Mouse (Mus musculus) neural tube, embryonic 10.5 days (tissue): ENCODE measurements around the gene Mgme1.

Experiments used
- DNase-seq: peaks from one replicate; pipeline ENCODE4 v3.0.0-alpha.2; 2017; ENCODE audit warnings: low spot score; ENCODE audit errors: extremely low spot score

Gene Mgme1

DNA sequence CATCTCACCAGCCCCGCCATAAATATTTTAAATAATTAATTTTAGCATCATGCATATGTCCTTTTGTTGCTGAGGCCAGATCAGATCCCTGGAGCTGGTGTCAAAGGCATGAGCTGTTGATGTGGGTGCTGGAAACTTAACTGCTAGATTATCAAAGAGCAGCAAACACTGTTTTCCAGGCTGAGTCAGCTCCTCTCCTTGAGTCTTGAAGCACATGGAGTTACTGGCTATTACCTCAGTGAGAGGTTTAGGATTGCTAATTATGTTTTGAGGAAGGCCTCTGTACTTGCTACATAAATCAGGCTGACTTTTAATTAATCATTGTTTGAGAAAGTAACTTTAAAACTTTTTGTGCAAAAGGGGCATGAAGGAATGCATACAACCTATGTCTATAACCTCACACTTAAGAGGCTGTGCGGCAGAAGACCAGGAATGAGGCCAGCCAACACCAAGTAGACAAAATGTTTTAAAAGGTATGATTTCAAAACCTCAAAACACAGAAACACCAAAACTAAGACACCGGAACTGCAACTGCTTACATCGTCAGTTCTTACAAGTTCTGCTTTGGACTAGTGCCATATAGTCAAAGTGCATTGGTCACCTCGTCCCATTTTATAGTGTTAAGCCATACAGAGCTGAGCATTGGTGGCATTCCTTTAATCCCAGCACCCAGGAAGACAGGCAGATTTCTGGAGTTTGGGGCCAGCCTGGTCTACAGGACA lies 5.9 kb upstream of the Mgme1 start:
- no peak for DNase-seq

DNA sequence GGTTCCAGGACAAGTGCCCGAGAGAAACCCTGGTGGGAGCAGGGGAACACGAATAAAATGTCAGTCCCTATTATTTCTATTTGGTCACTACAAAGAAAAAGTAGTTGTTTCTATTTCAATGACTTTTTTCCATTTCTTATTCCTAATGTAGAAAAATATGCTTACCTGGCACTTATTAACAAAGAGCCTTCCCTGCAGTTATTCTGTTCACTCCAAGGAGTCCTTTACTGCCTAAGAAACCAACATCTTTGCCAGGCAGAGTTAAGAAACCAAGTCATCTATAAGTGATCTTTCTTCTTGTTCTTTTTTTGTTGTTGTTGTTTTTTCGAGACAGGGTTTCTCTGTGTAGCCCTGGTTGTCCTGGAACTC lies 5.4 kb upstream of the Mgme1 start:
- no peak for DNase-seq

DNA sequence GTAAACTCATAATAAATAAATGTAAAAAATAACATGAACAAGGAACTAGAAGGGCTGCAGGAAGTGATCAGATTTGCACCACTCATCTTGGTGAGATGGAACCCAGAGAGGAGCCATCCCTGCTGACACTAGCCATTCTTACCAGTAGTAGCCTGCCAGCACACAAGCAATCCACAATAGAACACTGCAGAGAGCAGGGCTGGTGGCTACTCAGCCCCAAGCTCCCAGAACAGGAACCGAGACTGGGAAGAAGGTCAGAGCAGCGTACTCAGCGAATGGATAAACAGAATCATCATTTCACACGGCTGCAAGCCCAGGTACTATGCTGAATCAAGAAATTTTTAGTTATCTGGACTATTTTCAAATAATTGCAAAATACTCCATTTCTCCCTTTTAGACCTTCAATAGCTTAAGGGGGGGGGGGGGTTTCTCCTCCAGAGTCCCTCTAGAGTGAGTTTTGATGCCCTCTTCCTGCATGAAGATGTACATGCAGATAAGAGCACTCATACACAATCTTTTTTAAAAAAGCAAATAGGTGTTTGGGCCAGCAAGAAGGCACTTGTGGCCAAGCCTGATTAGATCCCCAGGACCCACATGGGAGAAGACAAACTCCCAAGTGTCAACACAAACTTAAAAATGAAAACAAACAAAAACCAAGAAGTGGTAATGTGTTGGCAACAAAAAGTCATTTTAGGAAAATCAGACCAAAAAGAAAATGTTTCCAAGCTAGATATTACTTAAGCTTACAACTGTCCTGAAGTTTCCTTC lies 4.4 kb upstream of the Mgme1 start:
- DNase-seq, result no peak

DNA sequence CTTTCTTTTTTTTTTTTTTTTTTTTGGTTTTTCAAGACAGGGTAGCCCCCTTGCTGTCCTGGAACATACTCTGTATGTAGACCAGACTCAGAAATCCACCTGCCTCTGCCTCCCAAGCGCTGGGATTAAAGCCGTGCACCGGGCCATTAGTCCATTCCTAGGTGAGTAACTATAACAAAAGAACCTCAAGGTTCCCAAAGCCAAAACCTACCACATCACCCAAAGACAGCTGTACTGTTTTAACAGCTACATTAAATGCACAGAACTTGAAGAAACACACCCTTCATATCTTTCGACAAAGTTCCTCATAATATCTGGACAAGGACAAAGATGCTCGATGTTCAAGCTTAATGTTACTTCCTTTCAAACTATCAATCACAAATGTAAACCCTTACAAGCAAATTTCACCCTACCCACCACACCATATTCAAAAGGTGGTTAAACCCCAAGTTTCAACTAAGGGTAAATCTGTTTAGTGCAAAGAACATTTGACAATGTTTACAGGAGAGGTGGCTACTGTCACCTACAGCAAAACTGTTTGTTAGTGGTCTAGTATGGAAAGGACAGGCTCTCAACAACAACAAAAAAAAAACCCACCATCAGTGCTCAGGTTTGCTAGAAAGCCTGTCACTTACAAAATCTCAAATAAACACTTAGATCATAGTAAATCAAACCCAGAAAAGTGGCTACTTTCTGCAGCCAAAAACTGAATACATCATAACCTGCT lies 3.3 kb upstream of the Mgme1 start:
- no peak for DNase-seq

DNA sequence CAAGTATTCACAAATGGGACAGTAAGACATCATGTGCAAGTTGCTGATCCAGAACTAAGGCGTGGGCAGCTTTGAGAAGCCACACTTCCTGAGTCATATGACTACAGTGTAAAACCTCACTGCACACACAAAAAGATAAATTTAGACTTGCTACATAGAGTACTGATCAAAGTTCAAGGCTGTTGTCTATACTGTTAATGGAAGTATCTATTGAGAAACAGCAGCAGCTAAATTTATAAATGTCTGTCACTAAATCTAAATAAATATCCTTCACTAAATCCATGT lies 2.8 kb upstream of the Mgme1 start:
- DNase-seq, result no peak

DNA sequence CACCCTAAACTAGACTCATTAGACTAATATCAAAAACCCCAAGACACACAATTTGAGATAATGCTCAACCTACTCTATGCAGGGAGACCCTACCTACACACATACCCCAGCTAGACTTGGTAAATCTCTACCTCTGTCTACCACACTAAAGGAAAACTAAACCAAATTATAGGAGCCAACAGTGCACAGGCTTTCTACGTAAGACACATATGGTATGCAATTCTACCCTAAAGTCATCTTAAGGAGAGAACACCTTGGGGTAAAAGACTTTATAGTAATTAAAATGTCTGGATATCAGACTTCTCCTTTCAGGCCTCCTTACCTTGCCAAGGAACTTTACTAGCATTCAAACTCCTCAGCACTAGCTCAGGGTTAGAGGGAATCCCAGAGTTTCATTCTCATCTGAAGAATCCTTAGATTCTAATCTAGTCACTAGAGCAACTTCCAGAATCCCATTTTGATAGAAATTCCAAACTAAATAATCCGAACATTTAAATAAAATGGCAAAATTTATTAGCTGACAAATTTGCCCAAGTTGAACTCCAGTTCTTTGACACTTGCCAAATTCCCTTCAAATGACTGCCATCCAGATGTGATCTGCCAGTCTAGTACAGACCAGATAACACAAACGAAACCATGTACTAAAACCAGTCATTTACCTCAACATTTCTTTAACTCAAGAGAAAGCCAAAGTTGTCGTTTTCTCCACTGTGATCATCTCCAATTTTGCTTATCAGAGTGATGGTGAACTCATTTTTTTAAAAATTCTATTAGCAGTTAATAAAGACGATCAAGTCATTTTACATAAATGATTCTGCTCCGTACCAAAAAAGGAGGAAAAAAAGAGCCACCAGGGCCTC lies 1.8 kb upstream of the Mgme1 start:
- no peak for DNase-seq

DNA sequence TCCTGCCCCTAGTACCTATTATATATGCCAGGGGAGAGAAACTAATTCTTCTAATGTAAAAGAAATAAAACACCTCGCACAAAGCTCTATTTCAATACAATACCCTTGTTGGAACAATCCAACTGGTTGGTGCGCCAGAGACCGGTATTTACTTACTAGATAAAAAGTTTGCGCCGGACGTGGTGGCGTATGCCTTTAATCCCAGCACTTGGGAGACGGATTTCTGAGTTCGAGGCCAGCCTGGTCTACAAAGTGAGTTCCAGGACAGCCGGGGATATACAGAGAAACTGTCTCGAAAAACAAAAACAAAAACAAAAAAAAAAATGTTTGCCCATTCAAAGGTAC lies 1.2 kb upstream of the Mgme1 start:
- DNase-seq, result no peak

DNA sequence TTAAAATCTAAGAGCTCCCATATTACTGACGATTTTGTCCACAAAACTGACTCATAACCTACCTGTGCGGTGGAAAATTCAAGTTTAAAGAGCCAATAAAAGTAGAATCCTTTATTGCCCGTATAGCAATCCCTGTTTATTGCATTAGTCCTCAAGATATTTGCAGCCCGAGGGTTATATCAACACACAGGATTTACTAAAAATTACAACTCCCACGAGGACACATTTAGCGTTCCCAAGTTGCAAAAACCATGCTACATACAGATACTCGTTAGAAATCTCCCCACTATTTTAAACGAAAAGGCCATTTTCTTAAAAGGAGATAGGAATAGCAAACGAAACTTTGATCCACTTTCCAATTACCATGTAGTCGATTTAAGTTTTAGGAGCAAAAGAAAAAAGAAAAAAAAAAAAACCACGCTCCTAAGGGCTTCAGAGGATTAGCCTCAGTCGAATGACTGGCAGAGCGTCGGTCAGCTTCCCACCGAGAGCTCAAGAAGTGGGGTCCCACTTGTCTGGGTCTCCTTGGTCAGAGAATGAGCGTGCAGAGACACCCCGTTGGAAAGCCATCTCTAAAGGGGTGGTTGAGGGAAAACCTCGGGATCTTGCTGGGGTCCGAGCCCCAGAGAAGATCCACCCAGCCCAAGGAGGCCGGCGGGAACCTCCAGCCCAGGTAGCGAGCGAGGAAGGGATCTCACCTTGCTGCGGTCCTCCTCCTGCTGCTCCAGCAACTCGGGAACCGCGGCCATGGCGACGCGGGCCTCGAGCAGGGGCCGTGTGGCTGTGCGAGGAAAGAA lies 586 bp upstream of the Mgme1 start:
- DNase-seq, result no peak

DNA sequence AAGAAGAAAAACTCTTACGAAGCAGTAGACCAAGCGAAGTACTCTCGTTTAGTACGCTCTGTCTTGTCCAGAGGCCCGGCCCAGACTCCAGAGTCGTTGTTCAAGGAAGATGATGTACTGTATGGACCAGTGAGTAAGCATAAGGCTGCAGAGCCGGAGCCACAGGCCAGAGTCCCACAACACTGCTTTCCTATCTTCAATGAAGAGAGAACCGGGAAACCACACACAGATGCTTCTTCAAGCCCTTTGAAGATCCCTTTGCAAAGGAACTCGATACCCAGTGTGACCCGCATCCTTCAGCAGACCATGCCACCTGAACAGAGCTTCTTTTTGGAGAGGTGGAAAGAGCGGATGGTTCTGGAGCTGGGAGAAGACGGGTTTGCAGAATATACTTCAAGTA lies 1.6 kb downstream of the Mgme1 start:
- no peak for DNase-seq

DNA sequence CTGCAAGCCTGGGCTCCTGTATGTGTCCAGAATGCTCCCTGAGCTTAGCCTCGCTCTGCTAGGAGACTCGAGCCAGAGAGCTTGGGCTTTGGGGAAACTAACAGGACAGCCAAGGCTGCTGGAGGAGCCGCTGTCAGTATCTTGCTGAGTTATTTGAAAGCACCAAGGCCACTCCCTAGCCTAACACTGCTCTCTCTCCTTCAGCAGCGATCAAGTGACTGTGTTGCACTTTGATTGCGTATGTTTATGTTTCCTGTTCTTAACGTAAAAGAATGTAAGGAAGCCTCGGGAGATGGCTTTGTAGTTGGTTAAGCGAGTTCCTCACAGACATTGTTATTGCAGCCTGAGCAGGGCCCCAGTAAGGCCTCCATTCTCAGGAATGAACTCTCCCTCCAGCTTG lies 4.3 kb downstream of the Mgme1 start:
- DNase-seq, result no peak

DNA sequence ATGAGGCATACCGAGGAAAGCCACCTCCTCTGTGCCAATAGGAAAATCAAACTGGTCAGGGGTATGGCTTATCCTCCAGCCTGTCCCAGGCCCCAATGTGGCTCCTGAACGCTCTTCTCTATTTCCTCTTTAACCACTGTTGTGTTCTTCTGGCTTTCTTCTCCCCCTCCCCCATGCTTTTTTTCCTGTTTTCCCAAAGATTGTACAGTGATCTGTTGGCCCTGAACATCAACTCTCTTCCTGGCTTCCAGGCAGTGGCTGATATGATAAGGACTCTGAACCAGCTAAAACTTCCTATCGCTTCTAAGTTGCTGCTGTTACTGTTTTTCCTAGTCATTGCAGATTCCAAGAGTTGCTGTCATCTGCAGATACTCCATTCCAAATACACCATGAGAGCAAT lies 6.4 kb downstream of the Mgme1 start:
- no peak for DNase-seq

DNA sequence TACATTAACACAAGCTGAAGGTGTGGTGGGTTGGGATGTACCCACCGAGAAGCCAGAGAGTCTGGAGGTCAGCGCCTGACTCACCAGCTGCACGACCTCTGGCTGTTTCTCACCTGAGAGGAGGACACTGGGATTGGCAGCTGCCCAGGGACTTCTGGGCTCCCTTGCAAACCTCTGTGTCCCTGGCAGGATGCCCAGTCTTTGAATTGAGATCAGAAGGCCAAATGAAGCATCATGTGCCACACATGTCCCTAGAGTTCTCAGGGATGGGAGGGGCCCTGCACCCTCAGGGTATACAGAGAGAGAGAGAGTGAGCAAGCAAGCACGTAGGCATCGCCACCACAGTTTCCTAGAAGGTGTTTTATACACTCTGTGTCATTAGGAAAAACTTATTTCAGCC lies 9.3 kb downstream of the Mgme1 start:
- DNase-seq, result no peak

DNA sequence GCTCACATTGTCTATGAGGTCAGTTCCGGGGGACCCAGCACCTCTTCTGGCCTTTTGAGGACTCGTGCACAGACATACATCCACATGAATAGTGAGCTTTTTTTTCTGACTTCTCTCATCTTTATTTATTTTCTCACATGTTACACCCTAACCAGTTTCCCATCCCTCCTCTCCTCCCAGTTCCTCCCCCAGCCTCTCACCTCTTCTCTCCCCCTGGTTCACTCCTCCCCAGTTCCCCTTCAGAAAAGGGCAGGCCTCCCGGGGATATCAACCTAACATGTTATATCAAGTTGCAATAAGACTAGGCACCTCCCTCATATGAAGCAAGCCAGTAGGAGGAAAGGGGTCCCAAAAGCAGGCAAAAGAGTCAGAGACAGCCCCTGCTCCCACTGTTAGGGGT lies 10.1 kb downstream of the Mgme1 start:
- no peak for DNase-seq

DNA sequence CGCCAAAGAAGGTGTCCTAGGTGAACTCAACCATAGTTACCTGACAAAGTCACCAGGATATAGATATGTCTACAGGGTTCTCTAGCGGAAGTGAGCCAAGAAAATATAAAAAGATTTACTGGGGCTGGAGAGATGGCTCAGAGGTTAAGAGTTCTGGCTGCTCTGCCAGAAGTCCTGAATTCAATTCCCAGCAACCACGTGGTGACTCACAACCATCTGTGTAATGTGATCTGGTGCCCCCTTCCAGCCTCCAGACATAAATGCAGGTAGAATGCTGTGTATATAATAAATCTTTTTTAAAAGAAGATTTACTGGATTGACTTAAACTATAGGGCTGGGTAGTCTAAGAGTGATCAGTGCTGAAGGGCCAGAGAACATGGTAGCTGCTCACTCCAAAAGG lies 11.0 kb downstream of the Mgme1 start:
- DNase-seq, result no peak

DNA sequence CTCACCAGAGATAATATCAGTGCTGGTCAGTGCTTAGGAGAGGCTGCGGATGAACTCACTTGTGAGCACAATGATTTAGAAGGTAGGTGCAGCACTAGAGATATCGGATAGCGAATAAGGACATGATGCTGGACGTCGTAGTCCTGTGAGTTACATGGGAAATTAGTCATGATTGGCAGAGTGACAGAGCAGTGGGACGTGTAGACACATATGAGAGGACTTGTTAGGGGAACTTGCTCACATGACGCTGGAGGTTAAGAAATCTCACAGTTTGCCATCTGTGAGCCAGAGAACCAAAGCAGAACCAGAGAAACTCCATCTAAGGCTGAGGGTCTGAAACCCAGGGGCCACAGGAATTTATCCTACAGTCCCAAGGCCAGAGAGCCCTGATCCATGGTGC lies 19.9 kb downstream of the Mgme1 start:
- DNase-seq, result no peak

DNA sequence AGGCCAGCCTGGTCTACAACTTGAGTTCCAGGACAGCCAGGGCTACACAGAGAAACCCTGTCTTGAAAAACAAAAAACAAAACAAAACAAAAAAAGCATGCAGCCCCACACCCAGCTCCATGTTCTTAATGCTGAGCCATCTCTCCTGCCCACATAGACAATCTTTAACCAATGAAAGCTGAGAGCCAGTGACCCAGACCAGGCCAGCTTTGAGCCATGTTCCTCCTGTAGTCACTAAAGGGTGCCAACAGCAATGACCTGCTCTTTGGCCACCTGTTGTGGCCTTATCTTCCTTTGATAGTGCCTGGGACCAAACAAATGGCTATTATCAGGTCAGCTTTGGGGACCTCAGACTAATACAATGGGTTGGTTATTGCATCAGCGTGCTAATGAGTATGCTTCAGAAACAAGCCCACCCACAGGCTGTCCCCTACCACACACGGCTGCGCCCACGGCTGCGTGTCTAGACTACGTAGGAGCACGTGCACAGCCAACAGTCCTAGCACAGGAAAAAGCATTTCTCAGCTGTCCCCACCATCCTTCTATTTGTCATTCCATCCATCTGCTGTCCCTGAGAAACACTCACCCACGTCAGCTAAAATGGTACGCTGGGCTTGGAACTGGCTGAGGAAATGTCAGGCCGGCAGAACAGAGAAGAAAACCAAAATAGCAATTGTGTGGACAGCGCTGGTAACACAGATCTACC lies 21.3 kb downstream of the Mgme1 start:
- no peak for DNase-seq

DNA sequence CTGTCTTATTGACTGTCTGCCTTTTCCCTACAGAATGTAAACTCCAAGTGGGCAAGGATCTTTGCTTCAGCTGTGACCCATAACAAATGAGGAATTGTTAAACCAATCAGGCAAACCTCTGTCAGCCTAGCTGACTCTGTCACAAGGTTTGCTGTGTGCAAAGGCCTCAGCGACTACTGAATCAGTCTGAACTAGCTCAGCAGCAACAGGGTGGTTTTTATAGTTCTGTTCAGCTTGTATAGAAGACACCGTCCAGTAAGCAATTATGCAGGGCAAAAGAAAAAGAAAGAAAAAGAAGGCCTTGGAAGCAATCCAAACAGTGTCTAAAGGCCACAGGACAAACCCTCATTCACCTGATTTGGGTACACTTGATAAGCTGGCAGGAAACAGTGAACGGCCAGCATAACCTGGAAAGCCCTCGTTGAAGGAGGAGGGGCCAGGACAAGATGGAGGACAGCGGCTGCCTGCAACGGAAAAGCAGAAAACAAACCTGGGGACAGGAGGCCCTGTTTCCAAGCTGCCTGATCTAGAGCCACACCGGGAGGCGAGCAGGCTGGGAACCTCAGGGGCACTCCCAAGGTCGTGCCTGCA lies 24.8 kb downstream of the Mgme1 start:
- DNase-seq, result no peak

DNA sequence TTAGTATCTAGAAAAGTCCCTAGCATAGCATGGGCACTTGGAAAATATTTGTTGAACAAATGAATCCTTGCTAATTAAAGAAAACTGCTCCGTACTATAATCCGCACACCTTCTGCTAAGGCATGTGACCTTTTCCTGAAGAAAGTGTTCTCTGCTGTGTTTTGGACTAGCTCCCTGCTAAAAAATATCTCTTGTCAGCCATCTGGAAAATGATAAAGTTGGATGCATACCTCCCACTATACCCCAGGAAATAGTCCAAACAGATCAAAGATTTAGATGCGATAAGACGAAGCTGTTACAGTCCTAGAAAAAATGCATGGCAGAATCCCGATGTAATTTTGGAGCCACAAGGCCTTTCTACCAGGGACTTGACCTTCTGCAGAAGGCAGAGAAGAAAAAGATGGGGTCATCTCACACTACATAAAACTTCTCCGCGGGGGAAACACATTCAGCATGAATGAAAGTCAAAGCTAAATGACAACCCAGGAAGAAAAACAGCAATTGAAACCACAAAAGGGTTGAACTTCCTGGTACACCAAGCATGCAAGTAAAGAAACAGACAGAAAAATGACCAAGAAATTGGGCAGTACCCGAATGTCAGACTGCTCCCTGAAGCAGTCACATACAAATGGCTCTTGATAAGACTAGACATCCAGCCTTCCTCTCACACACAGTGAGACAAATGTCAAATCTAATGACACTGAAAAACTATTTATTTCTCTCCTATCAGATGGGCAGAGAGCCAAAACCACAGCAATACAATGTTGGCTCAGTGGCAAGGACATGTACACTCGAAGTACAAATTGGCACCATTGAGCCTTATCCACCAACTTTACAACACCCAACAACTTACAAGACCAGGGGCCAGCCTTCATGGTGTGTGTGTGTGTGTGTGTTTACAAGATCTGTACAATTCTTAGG lies 29.5 kb downstream of the Mgme1 start:
- no peak for DNase-seq

DNA sequence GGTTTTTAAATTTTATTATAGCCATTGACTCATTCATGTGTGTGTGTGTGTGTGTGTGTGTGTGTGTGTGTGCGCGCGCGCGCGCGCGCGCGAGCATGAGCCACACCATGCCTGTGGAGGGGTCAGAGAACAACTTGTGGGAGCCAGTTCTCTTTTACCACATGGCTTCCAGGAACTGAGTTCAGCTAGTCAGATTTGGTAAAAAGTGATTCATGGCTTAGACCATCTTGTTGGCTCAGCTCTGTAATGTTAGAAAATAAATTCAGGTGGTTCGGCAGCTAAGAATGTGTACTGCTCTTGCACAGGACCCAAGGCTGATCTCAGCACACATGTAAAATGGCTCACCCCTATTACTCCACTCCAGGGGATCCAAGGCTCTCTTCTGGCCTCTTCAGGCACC lies 30.6 kb downstream of the Mgme1 start:
- no peak for DNase-seq
